8 mouse cellular contexts compared by ENCODE assay signal in the genomic region with DNA sequence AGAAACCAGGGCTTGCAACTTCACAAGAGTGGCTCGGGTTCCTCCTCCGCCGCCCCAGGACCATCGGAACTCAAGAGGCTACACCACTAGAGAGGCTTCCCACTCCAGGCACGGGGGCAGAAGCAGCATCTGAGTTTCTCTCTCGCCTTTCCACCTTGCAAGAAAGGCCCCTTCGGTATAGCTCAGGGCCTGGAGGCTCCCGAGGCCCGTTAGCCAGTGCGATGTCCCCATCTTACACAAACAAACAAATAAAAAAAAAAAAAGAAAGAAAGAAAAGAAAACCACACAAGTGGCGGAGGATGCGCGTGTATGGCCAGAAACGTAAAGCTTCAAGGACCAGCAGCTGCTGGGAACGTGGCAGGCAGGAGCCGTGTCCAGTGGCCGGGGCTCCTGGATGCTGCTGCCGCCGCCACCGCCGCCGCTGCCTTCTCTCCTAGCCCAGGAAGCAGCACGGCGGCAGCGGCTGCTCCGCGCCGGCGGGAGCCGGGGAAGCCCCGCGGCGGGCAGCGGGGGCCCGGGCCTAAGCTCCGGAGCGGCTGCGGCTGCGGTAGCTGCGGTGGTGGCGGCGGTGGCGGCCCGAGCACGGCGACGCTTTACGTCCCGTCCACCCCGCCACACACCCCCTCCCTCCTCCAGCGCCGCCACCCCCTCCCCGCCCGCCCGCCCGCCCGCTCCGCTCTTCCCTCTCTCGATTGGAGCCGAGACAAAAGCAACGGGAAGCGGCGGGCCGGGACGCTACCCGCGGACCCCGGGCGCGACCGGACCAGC. TPM values are rescaled to one million over a fixed set of nuclear protein-coding genes. Genes with fewer than 3 reads are reported as not detected.
DNase-seq lines count a peak whose midpoint lies in the region; ATAC-seq and TF ChIP-seq lines count a peak whose summit lies in the region.

No protein-coding gene starts in this region.

- TF ChIP-seq EP300 in liver, postnatal 0 days (IDR thresholded peaks at IDR 0.05; ENCODE audit: low read depth): no peak

- H3K27me3 ChIP-seq in embryonic facial prominence, embryonic 12.5 days: no peaks in the 10 kb centered on the region
- no peaks in the 10 kb centered on the region for H3K27me3 ChIP-seq in heart, embryonic 12.5 days (replicated peaks)
- no peaks in the 10 kb centered on the region for H3K27me3 ChIP-seq in kidney, embryonic 16.5 days (ENCODE audit: insufficient read depth, low read length)
- H3K27me3 ChIP-seq in liver, postnatal 0 days (ENCODE audit: insufficient read depth, low read length): no peaks in the 10 kb centered on the region
- no peaks in the 10 kb centered on the region for H3K27me3 ChIP-seq in neural tube, embryonic 13.5 days

- DNase-seq in CD4-positive helper T cell, adult 2 months (ENCODE audit: low read depth, low spot score): peak; percentile 77
- peak; percentile 60 for DNase-seq in adrenal gland, postnatal 10 days
- DNase-seq in liver, postnatal 0 days: peak; percentile 62
- peak; percentile 68 for DNase-seq in testis, postnatal 10 days (ENCODE audit: low spot score)

- H3K4me3 ChIP-seq in embryonic facial prominence, embryonic 12.5 days: peak overlapping the region; percentile 92
- peak overlapping the region; percentile 99 for H3K4me3 ChIP-seq in heart, embryonic 12.5 days
- peak overlapping the region; percentile 79 for H3K4me3 ChIP-seq in kidney, embryonic 16.5 days (ENCODE audit: low read length)
- peak overlapping the region; percentile 90 for H3K4me3 ChIP-seq in liver, postnatal 0 days (ENCODE audit: low read depth, low read length)
- peak overlapping the region; percentile 96 for H3K4me3 ChIP-seq in neural tube, embryonic 13.5 days

- TF ChIP-seq CTCF in liver, postnatal 0 days (IDR thresholded peaks at IDR 0.05; ENCODE audit: low read depth): no peak

- peak overlapping the region; percentile 99 for H3K27ac ChIP-seq in embryonic facial prominence, embryonic 12.5 days
- peak overlapping the region; percentile 97 for H3K27ac ChIP-seq in heart, embryonic 12.5 days (ENCODE audit: poor library complexity, severe bottlenecking)
- peak overlapping the region; percentile 99 for H3K27ac ChIP-seq in kidney, embryonic 16.5 days (ENCODE audit: low read length)
- peak overlapping the region; percentile 98 for H3K27ac ChIP-seq in liver, postnatal 0 days (ENCODE audit: low read depth)
- peak overlapping the region; percentile 99 for H3K27ac ChIP-seq in neural tube, embryonic 13.5 days (replicated peaks)

- peaks cover 8% of the 10 kb centered on the region; the same call in 1 of the 2 replicates for H3K4me1 ChIP-seq in embryonic facial prominence, embryonic 12.5 days
- H3K4me1 ChIP-seq in heart, embryonic 12.5 days (replicated peaks): peaks cover 6% of the 10 kb centered on the region
- peaks cover 6% of the 10 kb centered on the region; the same call in 1 of the 2 replicates for H3K4me1 ChIP-seq in kidney, embryonic 16.5 days (ENCODE audit: insufficient read depth, low read length)
- H3K4me1 ChIP-seq in liver, postnatal 0 days (ENCODE audit: insufficient read depth): peaks cover 6% of the 10 kb centered on the region; the same call in 1 of the 2 replicates
- peaks cover 40% of the 10 kb centered on the region for H3K4me1 ChIP-seq in neural tube, embryonic 13.5 days (replicated peaks)

- peak; percentile 62; the same call in 1 of the 2 replicates for ATAC-seq in embryonic facial prominence, embryonic 12.5 days (ENCODE audit: insufficient number of reproducible peaks, insufficient read depth, low FRiP score, low TSS enrichment)
- peak; percentile 85 for ATAC-seq in heart, embryonic 12.5 days (ENCODE audit: insufficient number of reproducible peaks, low FRiP score)
- peak; percentile 84 for ATAC-seq in kidney, embryonic 16.5 days (ENCODE audit: low FRiP score, low TSS enrichment)
- ATAC-seq in liver, postnatal 0 days: peak; percentile 70
- ATAC-seq in neural tube, embryonic 13.5 days (ENCODE audit: low read depth): peak; percentile 82

- H3K9me3 ChIP-seq in embryonic facial prominence, embryonic 12.5 days: no peaks in the 10 kb centered on the region
- H3K9me3 ChIP-seq in heart, embryonic 12.5 days (replicated peaks): no peaks in the 10 kb centered on the region
- H3K9me3 ChIP-seq in kidney, embryonic 16.5 days (ENCODE audit: low read length): no peaks in the 10 kb centered on the region
- H3K9me3 ChIP-seq in liver, postnatal 0 days (ENCODE audit: low read length): no peaks in the 10 kb centered on the region
- no peaks in the 10 kb centered on the region for H3K9me3 ChIP-seq in neural tube, embryonic 13.5 days

- WGBS in embryonic facial prominence, embryonic 12.5 days: under 1% methylated on average over 34 of the region's 71 CpGs
- WGBS in heart, embryonic 12.5 days: under 1% methylated on average over 37 of the region's 71 CpGs
- WGBS in kidney, embryonic 16.5 days: under 1% methylated on average over 43 of the region's 71 CpGs
- WGBS in liver, postnatal 0 days (ENCODE audit: insufficient replicate concordance): under 1% methylated on average over 22 of the region's 71 CpGs
- under 1% methylated on average over 36 of the region's 71 CpGs for WGBS in neural tube, embryonic 13.5 days

- H3K9ac ChIP-seq in embryonic facial prominence, embryonic 12.5 days: peak overlapping the region; percentile 99
- H3K9ac ChIP-seq in heart, embryonic 12.5 days: peak overlapping the region; percentile 99
- peak overlapping the region; percentile 95 for H3K9ac ChIP-seq in kidney, embryonic 16.5 days (replicated peaks; ENCODE audit: low read length)
- H3K9ac ChIP-seq in liver, postnatal 0 days (replicated peaks): peak overlapping the region; percentile 90
- H3K9ac ChIP-seq in neural tube, embryonic 13.5 days: peak overlapping the region; percentile 98

- H3K36me3 ChIP-seq in embryonic facial prominence, embryonic 12.5 days: peaks cover 9% of the 10 kb centered on the region; the same call in 1 of the 2 replicates
- peaks cover 16% of the 10 kb centered on the region for H3K36me3 ChIP-seq in heart, embryonic 12.5 days
- H3K36me3 ChIP-seq in kidney, embryonic 16.5 days (ENCODE audit: insufficient read depth, low read length): 0 out of 2 replicates have a peak, but pooled peaks cover 4% of the 10 kb centered on the region
- H3K36me3 ChIP-seq in liver, postnatal 0 days (replicated peaks; ENCODE audit: insufficient read depth, low read length): peaks cover 6% of the 10 kb centered on the region; the same call in 1 of the 2 replicates
- peaks cover 17% of the 10 kb centered on the region for H3K36me3 ChIP-seq in neural tube, embryonic 13.5 days

- H3K4me2 ChIP-seq in embryonic facial prominence, embryonic 12.5 days (replicated peaks): peak overlapping the region; percentile 58
- peak overlapping the region; percentile 70 for H3K4me2 ChIP-seq in heart, embryonic 12.5 days
- H3K4me2 ChIP-seq in kidney, embryonic 16.5 days (replicated peaks; ENCODE audit: low read depth, low read length): peak overlapping the region; percentile 70
- peak overlapping the region; percentile 82 for H3K4me2 ChIP-seq in liver, postnatal 0 days (ENCODE audit: low read depth, low read length)
- peak overlapping the region; percentile 82 for H3K4me2 ChIP-seq in neural tube, embryonic 13.5 days

RNA-seq across cellular contexts. Expression of gene Cnot2, which starts 0.5 kb away (rescaled TPM):
- total RNA-seq in adrenal gland, postnatal 10 days (2021): 10 to 100 TPM; 60.0 to 75.3 TPM
- 130 and 134 TPM in 2 replicates for polyA plus RNA-seq in embryonic facial prominence, embryonic 12.5 days (2016; fragmentation: Nextera tagmentation; extraction: Ambion mirVana)
- 76.9 and 79.8 TPM in 2 replicates for polyA plus RNA-seq in heart, embryonic 12.5 days (2016; fragmentation: Nextera tagmentation; extraction: Ambion mirVana)
- 108 and 110 TPM in 2 replicates for polyA plus RNA-seq in kidney, embryonic 16.5 days (2015; fragmentation: Nextera tagmentation; extraction: Ambion mirVana)
- polyA plus RNA-seq in liver, postnatal 0 days (2015; fragmentation: Nextera tagmentation; extraction: Ambion mirVana): 22.1 and 22.8 TPM in 2 replicates
- polyA plus RNA-seq in neural tube, embryonic 13.5 days (2015; fragmentation: Nextera tagmentation; extraction: Ambion mirVana): 94.0 and 109 TPM in 2 replicates

Comparison
In these comparisons a context has a peak if more than half of its experiments do, and no peak if none do; other contexts are left out.
1. Peak in every context shown above with its lines: DNase-seq, ATAC-seq, H3K4me3 ChIP-seq and H3K27ac ChIP-seq.